Mouse (Mus musculus) layer of hippocampus, adult 8-10 months (tissue): ENCODE measurements around the gene Prlr. TPM values are rescaled to one million over a fixed set of nuclear protein-coding genes. Genes with fewer than 3 reads are reported as not detected.
A peak's percentile ranks its signal among the peaks of the same experiment; 100 is the strongest.

Experiments used
- DNase-seq, 2 experiments: peaks; one replicate each; pipeline ENCODE4 v3.0.0; 2022; ENCODE audit warnings: low spot score in 2 of 2
- total RNA-seq, 4 experiments: library from RNA; stranded (reverse); gene quantifications; 2 replicates each; pipeline ENCODE4 v1.2.4; 2022

Gene Prlr
- total RNA-seq, result 1 to 10 TPM; 3.3 to 5.7 (median 5.2) TPM

DNA sequence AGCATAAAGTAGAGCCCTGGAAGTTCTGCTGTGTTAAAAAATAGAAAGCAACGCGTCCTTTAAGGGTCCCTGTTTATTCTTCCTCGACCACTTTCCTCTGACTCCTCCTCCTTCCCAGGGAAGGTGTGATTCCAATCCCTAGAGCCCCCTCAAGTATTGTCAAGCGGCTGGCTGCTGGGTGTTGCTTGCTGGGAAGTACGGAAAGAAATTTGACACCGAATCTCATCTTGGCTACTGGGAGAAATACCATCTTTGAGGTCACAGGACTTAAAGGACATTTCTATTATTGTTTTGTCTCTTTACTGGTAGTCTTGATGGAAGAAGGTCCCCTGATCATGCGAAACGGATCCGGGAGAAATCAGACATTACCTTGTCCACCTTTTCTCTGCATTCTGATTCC lies at the start of gene Prlr:
Gene Prlr (plus strand): TSS at position 156 of the 400 bp plus-strand sequence.
- no peak for DNase-seq

DNA sequence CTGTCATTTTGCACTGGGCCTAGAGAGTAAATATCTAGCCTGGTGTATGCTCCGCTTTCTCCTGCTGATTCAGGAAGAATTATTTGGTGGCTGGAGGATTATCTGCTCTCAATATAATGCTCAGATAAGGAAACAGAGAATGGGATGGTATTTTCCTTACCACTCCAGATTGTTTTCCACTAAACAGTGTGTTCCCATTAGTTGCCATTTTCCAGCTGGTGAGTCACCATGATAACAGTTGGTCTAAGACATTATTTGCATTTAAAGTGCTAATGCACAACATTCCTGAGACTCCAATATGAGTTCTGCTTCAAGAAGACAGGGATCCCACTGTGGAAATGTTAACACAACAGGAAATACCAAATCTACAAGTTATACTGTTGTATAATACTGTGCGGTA lies 43.3 kb upstream of the Prlr start:
- DNase-seq, result peak; percentile 9

DNA sequence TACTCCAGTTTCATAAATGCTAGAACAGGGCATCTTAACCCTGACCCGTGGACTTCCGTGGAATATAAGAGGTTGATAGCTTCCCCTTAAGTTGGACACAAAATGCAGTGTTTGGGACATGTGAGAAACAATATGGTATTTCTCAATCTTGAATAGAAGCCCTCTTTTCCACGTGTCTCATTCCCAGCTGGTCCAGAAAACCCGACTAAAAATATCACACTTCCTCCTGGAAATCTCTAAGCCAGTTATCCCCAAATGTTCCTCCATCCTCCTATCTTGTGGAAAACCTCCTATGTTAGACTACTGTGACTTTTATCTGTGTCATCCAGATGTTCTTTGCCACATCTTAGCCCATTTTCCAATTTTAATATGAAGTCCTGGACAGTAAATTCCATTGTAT lies 42.1 kb upstream of the Prlr start:
- no peak for DNase-seq

DNA sequence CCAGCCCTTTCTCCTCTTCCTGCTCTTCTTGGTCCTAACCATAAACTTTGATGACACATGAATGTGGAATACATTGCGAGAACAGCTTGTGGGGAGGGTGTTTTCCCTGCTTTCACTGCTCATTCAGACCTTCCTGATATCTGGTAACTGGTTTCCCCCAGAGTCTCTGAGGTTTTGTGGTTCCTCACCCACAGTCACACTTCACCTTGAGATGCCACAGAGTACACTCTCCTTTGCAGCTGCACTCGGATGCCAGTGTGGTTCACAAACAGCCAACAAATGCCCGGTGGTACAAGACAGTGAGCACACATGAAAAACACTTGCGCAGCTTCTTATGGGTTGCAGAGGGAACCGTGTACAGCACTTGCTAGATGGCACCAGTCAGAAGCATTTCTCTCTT lies 32.5 kb upstream of the Prlr start:
- no peak for DNase-seq

DNA sequence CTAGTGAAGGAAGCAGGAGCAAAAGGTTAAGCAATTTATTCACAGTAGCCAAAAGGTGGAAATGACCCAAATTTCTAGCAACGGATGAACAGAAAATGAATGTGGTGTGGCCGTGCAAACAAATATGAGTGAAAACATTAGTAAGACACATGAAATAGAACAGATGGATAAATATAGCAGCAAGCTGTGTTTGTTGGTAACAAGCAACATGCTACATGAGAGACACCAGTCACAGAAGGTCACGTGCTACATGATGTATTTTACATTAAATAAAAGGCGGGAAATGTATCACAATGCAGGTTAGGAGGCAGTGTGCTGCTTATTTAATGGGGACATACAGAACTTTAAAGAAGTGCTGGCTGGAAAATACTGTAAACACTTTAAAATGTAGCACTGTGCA lies 28.8 kb upstream of the Prlr start:
- DNase-seq, result no peak

DNA sequence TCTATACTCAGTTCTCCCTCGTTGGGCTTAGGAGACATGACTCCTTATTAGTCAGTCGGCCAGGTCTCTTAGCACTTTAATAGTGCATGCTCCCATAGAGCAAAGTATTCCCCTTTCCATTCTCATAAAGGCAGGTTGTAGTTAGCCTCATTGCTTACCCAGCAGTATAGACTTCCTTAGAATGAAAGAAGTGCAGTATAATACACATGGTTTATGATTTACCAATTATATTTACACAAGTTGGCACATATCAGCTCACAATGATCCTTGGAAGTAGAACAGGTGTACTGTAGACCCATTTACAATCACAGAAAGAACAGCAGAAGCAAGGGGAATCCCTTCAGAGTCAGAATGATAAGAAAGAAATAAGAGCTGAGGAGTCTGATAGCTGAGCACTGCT lies 16.4 kb upstream of the Prlr start:
- DNase-seq, result no peak

DNA sequence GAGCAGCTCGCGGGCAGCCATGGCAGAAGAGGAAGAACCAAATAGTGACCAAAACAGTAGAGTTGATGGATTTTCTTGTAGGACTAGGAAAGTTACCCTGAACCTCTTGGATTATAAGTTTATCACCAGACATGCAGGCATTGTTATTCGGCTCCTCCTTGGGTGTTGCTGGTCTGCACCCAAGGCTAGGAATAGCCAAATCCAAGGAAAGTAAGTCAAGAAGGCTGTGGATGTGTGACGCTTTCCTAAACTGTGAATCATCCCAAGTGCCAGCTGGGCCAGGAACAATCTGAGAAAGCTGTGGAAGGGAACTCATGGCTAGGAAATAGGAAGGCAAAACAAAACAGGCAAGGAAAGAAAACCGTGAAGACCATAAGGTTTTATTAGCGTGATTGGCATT lies 2.0 kb upstream of the Prlr start:
- no peak for DNase-seq

DNA sequence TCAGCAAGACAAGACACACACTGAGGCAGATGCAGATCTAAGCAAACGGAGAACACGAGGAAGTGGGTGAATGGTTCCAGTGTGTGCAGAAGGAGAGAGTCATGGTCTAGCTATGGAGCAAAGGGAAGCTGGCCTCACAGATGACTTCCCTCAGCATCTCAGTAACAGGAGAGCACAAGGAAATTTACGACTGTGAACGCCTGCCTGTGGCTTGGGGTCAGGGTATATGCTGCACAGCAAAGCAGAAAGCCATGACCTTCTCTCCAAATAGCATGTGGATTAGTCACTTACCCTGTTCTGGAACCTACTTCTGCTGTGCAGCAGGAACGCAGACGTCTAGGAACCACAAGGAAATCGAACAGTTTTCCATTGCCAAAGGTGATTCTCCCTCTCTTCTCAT lies 1.4 kb upstream of the Prlr start:
- DNase-seq, result no peak

DNA sequence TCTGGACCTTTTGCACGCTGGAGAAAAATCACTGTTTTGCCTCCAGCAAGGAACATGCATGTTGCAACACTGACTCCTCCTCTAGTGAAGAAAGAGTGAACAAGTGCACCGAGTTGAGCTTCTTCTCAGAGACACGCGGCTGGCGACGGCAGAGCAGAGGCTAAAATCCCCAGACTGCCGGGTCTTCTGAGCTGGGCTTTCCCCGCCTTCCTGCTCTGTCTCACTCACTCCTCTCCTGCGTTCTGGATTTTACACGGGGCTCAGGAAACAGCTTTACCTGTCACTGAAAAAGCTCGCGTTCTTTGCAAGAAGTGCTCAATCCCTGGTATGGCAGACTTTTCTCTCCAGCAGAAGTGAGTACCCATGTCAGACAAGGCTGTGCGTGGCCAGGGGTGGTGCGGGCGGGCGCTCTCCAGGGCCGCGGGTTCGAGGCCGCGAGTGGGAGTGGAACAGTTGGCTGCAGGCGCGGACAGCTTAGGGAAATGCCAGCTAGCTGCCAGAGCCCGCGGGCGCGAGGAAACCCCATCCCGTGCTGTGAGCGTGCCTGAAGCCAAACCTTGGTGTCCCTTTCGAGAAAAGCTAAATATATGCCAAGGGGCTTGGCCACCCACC lies 587 bp downstream of the Prlr start:
- no peak for DNase-seq

DNA sequence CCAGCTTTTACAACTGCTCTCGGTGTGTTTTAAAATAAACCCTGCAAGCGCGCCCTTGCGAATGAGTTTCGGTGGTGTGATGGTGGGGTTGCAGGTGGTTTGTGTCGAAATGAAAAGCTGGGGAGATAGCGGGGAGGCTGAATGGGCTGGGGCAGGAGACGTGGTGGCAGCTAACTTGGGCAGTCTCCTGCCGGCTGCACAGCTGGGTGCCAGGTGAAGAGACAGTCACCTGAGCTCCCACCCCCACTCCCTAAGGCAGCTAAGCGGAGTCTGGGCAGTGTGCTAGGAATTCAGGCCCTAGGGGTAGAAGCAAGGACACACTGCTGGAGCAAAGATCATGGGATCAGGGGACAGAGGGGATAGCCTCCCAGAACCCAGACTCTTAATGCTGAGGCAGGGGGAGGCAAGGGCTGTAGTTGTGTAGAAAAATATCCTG lies 1.1 kb downstream of the Prlr start:
- DNase-seq, result no peak

DNA sequence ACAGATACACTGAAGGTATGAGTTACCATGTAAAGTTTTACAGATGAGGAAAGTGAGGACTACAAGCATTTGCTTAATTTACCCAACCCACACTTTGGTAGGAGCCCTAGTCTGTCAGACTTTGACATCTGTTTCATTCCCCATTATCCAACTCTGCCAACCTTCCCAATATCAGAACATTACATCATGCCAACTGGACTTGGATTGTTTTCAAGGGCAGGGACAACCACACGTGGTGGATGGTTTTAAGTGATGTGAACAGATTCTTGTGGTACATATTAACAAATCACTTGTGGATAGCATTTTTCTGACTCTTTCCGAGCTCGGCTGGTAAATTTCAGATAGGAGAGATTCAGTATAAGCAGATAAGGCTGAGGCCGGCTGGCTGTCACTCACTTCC lies 3.7 kb downstream of the Prlr start:
- peak; percentile 18 to 32 for DNase-seq

DNA sequence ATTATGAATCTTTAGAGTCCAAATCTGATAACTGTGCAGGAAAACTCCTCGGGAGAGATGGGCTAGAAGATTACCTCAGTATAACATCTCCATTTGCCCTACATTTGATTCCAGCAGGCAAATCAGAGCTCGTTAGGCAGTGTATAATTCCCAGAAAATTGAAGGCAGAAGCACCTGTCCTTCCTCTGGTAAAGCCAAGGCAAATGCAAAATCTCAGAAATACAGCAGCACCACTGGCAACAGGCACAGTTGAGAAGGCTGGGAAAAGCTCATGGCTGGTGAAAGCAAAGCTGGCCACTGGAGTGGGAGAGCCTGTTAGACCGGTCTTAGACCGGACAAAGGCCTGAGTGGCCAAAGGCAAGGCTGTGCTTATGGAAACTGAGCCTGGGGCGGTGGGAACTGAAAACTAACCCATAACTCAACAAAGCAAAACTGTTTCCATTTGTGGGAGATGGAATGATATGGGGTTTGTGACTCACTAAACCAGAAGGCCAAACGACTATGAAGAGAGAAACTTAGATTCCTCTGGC lies 15.1 kb downstream of the Prlr start:
- no peak for DNase-seq

DNA sequence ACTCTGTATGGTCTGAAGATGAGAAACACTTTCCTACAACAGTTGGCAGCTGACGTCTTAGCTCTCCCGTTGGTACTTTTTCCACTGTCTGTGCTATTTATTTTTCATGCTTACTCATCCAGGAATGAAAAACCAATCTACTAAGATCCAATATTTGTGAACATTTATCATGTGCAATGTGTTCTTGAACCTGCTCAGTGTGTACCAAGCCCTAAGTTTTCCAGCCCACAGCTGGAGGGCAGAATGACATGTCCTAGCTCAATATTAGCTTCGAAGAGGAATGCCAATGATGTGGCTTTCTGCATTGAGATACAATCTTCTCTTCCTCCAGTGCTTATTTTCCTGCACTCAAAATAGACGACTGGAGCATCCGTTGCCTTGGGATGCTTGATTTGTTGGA lies 24.0 kb downstream of the Prlr start:
- DNase-seq, result no peak

DNA sequence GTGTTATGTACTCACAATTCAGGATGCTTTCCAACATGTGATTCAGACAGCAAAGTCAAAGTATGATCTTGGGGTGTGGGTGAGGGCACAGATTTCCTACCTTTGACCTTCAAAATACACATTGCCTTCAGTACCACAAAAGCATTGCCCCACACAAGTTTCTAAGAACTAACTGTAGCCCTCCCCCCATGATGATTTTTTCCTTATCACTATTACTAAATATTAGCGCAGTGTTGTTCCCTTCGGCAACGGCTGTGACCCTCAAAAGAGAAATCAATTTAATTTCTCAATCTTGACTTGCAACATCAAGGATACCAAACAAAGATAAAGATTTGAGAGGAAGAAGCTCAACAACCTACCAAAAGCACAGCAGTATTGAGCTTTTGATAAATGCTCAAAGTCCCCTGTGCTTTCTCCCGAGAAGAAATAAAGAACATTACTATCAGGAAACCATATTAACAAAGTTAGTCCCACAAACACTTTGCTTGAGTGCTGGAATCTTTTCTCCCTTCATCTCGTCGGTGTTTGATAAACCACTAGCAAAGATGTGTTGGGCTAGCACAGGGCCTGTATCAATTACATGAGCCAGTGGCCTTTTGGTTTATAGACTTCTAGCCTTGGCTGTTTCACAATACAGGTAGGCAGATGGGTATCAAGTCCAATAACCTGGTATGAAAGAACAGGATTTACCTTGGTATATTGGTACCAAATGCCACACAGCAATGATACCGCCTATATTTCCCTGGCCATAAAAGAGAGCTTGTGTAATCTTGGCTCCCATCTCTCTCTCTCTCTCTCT lies 25.7 kb downstream of the Prlr start:
- DNase-seq, result no peak

DNA sequence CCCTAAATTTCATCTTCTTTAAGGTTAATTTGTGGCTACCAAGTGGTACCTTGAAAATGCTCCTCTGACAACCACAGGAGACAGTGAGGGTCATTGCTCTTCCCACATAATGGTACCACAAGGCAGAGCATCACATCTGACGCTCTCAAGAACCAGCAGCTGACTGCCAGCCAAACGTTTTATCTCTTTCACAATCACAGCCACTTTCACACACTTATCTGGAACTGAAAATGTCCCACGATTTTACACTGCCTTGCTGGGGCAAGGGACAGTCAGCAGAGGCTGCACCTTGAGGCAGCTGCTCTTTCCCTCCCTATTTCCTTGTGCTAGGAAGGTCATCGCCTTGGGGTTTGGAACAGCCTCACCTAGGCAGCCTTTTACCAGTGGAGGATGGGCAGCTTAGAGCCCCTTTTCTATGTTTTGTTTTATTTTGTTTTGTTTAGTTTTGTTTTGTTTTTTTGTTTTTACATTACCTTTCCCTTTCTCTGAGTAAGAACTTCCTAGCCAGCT lies 33.3 kb downstream of the Prlr start:
- no peak for DNase-seq

DNA sequence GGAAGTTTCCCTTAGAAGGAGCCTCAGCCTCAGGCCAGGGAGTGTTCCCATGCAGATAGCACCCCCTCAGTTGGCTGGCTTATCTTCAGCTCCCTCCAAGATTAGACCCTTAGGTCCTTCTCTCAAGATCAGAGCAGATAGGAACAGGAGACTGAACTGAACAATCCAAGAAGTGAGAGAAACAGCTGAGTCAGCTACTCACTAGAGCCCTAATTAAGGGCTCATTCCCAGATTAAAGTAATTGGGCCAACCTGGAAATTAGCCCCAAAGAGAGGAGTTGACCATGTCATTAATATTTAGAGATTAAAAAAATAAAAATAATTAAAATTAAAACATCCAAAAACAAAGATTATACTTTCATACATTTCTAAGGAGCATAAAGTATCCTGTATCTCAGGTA lies 35.0 kb downstream of the Prlr start:
- no peak for DNase-seq

DNA sequence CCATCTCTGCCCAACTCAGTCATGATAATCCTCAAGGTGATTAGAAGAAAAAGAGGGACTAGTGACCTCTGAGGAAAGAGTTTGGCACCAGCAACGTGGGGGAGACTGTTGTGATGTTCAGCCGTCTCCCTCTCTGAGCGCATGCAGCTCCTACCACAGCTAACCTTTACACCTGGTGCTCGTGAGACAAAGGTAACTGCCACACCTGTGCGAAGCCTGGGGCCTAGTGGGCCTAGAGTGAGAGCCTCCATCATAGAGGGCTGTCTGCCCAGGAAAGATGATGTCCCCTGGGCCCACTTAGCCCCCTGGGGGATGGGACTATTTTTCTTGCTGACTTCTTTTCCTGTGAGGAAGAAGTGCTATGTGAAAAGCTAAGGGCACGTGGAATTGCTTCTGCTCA lies 36.2 kb downstream of the Prlr start:
- DNase-seq, result no peak

DNA sequence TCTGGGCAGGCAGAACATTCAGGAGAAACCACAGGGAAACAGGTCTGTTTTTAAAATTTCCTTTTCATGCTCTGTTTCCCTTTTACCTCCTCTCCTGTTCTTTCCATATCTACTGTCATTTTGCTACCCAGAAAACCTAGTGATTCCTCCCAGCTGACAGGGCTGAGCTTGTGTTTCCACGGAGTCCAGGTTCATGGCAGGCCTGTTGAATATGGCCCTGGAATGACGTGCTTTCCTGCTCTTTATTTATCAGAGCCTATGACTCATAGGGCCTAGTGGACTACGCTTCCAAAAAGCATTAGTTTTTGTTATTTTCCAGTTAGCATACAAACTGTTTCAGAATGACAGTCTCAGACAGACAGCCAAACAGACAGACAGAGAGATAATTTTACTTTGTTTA lies 36.7 kb downstream of the Prlr start:
- DNase-seq, result no peak

DNA sequence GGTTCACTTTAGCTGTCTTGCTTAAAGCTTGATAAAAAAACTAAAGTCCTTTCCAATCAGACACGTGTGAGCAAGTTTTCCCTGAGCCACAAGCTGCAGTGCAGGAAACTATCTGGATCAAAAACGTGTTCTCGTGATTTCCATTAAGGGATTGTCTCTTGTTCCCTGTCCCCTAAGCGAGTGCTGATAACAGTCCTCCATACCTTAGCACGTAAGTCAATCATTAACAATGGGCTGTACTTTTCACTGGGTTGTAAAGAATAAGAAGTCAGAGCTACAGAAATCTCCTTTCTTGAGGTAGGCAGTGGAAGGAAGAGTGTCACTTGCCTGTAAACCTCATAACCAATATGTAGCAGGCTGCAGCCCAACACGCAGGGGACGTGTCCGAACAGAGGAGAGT lies 38.7 kb downstream of the Prlr start:
- no peak for DNase-seq

DNA sequence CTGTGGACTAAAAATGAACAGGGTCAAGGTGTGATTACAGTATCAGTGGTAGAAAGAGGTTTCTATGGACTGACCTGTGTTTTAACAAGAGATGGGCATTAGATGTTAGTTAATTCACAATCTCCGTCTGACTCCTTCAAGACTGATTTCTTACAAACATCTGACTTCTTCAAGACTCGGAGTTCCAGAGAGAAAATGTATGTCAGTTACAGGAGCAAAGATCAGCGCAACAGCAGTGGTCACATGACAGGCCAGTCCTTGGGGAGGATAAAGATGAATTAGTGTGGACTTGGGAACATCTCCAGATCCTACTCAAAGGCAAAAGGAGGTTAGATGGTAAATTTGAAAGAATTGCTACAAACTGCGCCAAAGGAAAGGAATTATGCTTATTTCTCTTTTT lies 39.2 kb downstream of the Prlr start:
- DNase-seq, result no peak

DNA sequence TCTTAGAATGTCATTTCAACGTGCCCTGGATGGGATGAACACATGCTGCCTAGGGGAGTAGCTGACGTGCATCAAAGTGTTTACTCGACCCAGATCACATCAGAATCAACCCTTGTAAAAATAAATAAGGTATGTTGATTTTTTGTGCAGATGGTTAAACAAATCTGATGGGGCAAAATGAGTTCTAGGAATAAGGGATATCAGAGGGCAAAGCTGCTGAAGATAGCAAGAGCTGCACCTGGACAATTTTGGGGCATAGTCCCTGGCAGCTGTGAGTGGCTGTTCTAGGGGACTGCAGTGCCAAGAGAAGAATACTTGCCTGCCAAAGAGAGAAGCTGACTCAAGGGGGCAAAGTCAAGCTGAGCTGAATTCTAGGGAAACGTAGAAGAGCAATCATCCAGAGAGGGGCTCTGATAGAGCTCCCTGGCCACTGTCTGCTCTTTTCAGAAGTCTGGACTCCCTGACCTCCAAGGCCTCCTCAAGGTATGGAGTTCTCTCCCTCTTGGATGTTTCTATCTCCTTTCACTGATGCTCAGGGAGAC lies 46.6 kb downstream of the Prlr start:
- DNase-seq, result no peak

DNA sequence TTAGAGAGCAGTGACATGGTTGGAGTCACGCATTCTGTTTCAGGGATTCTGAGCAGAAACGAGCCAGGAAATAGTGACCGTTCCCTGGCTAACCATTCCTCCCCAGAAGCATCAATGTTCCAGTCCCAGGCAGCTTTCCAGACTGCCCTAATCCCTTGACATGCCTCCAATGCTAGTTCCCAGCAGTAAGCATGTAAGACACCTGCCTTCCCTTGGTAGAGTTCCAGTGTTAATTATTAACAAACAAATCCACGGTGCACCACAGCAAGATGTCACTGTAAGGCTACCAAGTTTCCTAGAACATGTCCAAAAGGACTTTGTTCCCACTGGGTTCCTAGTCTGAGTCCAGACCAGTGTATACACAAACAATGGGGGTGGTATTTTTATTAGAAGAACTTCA lies 48.7 kb downstream of the Prlr start:
- DNase-seq, result no peak

DNA sequence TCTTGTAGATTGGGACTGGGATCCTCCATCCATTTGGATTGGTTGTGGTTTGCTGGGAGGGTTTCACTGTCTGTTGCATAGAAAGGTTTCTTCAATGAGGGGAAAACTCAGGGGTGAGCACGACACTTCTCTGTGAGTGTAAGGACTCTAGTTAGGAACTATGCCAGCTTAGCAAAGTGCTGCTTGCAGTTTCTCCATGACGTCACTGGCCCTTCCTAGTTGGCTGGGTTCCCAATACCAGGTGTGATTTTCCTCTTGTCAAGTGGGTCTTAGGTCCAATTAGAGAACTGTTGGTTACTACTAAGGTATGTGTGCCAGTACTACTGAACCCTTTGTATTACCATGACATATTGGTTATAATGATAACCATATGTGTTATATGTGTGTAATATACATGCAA lies 51.6 kb downstream of the Prlr start:
- no peak for DNase-seq
